Mouse (Mus musculus) midbrain, embryonic 15.5 days (tissue): ENCODE measurements around the gene Map3k7. TPM values are rescaled to one million over a fixed set of nuclear protein-coding genes. Genes with fewer than 3 reads are reported as not detected.
A peak's percentile ranks its signal among the peaks of the same experiment; 100 is the strongest.

Source experiments
- ATAC-seq: fragments of 200-750 bp; cut with Nextera tagmentation; replicated peaks from 2 replicates; pipeline ENCODE4 v1.8.0; 2017; ENCODE audit warnings: moderate TSS enrichment
- H3K27ac ChIP-seq: fragments of 300-500 bp; sonication (generic); 2 replicates; pipeline ENCODE4 v1.5.1; 2015; ENCODE audit warnings: mild to moderate bottlenecking, inconsistent platforms
- H3K27me3 ChIP-seq: fragments of 300-500 bp; sonication (generic); replicated peaks from 2 replicates; pipeline ENCODE4 v1.6.1; 2015; ENCODE audit warnings: inconsistent platforms
- H3K36me3 ChIP-seq: fragments of 300-500 bp; sonication (generic); replicated peaks from 2 replicates; pipeline ENCODE4 v1.6.1; 2015; ENCODE audit warnings: inconsistent platforms
- H3K4me1 ChIP-seq: fragments of 300-500 bp; sonication (generic); 2 replicates; pipeline ENCODE4 v1.6.1; 2015; ENCODE audit warnings: inconsistent platforms
- H3K4me2 ChIP-seq: fragments of 300-500 bp; sonication (generic); 2 replicates; pipeline ENCODE4 v1.6.1; 2015; ENCODE audit warnings: inconsistent platforms, mild to moderate bottlenecking, moderate library complexity
- H3K4me3 ChIP-seq: fragments of 300-500 bp; sonication (generic); 2 replicates; pipeline ENCODE4 v1.5.1; 2015; ENCODE audit warnings: mild to moderate bottlenecking, inconsistent platforms
- H3K9ac ChIP-seq: fragments of 300-500 bp; sonication (generic); 2 replicates; pipeline ENCODE4 v1.6.1; 2015; ENCODE audit warnings: mild to moderate bottlenecking, inconsistent platforms
- H3K9me3 ChIP-seq: fragments of 300-500 bp; sonication (generic); 2 replicates; pipeline ENCODE4 v1.6.1; 2016; ENCODE audit warnings: inconsistent platforms
- WGBS: fragments of 180-500 bp; shearing (Covaris S2); methylation state at CpG from one replicate; pipeline ENCODE4 v1.1.7; 2015; ENCODE audit warnings: mixed read lengths; 5-methylcytosine and 5-hydroxymethylcytosine counted together
- polyA plus RNA-seq: library from polyadenylated mRNA; unstranded; fragments of >200 nt; fragmentation: Nextera tagmentation; extraction: Ambion mirVana; gene quantifications from 2 replicates; pipeline ENCODE4 v1.2.1, GENCODE M21; 2015

Map3k7 gene
- polyA plus RNA-seq, 1 experiment from 2014 or later, result 27.3 TPM

DNA sequence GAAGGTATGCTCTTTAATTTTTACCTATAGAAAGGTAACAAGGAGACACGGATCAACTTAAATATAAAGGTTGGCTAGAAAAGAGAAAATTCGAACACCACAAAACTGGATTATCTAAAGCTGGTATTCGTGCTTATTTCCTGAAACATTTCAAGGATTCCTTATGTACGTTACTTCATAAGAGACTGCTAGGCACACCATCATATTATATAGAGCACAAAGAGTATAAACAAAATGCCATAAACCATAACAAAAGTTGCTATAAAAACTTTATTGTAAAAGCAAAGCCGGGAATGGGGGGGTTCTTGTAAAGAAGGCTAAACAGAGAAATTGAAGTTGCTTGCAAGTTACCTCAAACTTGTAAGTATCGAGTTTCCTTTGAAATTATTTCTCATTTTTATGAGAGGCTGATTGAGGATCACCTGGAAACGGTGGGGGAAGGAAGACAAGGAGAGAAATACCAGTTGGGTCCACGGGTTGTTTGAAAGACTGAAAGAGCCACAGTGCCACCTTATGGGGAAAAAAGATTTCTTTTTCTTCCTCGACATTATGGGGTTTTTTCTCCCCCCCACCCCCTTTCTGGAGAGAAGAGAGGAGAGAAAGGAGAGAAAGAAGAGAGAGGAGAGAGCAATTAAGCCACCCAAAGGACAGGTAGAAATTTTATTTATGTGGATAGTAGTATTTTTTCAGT is 25.3 kb upstream of the Map3k7 start:
- H3K4me1 ChIP-seq, result peaks cover 19% of the 10 kb centered on the region
- no peak overlapping the region for H3K4me2 ChIP-seq
- ATAC-seq, result no peak; the same call in none of the 2 replicates
- H3K9ac ChIP-seq, result no peak overlapping the region
- H3K9me3 ChIP-seq, result no peaks in the 10 kb centered on the region
- no peaks in the 10 kb centered on the region for H3K36me3 ChIP-seq
- 25% methylated on average over 9 of the region's 9 CpGs for WGBS
- H3K4me3 ChIP-seq, result no peak overlapping the region
- H3K27ac ChIP-seq, result no peak overlapping the region
- H3K27me3 ChIP-seq, result peaks cover 22% of the 10 kb centered on the region

DNA sequence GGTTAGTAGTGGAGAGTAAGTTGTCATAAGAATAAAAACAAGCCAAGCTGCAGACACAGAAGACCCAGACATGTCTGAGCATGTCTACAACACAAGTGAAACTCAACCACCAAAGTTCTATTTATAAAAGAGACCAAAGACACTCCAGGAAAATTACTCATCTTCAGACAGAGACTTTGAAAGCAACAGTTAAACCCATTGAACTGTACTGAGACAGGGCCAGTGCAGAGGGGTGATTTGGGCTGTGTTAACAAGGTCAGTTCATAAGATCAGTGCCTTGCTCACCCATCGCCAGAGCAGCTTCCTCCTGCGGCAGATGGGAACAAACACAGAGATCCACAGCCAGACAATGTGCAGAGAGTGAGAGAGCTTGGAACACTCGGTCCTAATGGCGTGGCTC is 22.3 kb upstream of the Map3k7 start:
- H3K9me3 ChIP-seq, result no peaks in the 10 kb centered on the region
- no peak overlapping the region for H3K4me3 ChIP-seq
- no peaks in the 10 kb centered on the region for H3K36me3 ChIP-seq
- H3K27ac ChIP-seq, result no peak overlapping the region
- no peak overlapping the region for H3K4me2 ChIP-seq
- 57% methylated on average over 4 of the region's 4 CpGs for WGBS
- no peak for ATAC-seq
- peaks cover 14% of the 10 kb centered on the region for H3K4me1 ChIP-seq
- H3K27me3 ChIP-seq, result peaks cover 12% of the 10 kb centered on the region; the same call in 1 of the 2 replicates
- H3K9ac ChIP-seq, result no peak overlapping the region

DNA sequence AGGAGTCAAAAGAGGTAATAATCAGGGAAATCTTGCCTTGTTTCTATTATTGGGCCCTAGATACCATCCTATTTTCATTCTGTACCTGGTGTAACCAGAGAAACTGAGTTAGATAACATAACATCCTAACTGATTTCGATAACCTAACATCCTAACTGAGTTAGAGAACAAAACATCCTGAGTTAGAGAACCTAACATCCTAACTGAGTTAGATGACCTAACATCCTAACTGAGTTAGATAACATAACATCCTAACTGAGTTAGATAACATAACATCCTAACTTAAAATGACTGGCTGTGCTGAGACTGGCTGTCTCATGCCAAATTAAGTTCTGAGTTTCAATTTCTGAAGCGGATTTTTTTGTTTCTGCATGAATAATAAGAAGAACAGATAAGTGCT is 20.9 kb upstream of the Map3k7 start:
- Histone ChIP-seq H3K9ac (no peak overlapping the region), H3K27ac (no peak overlapping the region), H3K36me3 (no peaks in the 10 kb centered on the region), H3K27me3 (peaks cover 12% of the 10 kb centered on the region; the same call in 1 of the 2 replicates), H3K4me3 (no peak overlapping the region), H3K4me2 (no peak overlapping the region), H3K9me3 (no peaks in the 10 kb centered on the region), H3K4me1 (peaks cover under 1% of the 10 kb centered on the region; the same call in 1 of the 2 replicates)
- 90% methylated on average over 2 of the region's 2 CpGs for WGBS
- ATAC-seq, result no peak

DNA sequence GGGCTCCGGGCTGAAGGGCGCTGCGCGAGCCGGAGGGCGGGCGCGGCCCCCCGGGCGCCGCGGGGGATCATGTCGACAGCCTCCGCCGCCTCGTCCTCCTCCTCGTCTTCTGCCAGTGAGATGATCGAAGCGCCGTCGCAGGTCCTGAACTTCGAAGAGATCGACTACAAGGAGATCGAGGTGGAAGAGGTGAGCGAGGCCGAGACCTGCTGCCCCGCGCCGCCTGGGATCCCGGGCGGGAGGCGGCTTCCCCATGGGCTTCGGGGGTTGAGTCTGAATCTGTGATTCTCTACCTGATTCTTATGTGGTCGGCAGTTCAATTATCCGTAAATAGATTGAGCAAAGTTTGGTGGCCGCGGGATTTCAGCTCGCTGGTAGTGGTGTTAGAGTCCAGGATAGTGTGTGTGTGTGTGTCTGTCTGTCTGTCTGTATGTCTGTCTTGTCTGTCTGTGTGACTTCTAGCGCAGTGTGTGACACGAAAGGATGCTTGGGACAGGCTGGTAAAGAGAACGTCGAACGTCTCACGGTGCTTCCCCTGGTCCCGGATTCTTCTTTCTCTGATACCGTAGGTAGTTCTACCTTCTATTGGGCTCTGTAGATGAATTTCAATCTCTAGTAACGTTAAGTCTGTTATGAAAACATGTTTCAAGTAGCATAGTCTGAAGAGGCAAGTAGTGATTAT is 438 bp downstream of the Map3k7 start:
- H3K9ac ChIP-seq, result peak overlapping the region; percentile 81
- H3K36me3 ChIP-seq, result no peaks in the 10 kb centered on the region
- H3K27me3 ChIP-seq, result no peaks in the 10 kb centered on the region
- H3K4me2 ChIP-seq, result peak overlapping the region; percentile 64
- WGBS, result under 1% methylated on average over 47 of the region's 47 CpGs
- peak overlapping the region; percentile 84 for H3K4me3 ChIP-seq
- H3K27ac ChIP-seq, result peak overlapping the region; percentile 99
- H3K9me3 ChIP-seq, result no peaks in the 10 kb centered on the region
- peaks cover 28% of the 10 kb centered on the region for H3K4me1 ChIP-seq
- peak; percentile 60 for ATAC-seq

DNA sequence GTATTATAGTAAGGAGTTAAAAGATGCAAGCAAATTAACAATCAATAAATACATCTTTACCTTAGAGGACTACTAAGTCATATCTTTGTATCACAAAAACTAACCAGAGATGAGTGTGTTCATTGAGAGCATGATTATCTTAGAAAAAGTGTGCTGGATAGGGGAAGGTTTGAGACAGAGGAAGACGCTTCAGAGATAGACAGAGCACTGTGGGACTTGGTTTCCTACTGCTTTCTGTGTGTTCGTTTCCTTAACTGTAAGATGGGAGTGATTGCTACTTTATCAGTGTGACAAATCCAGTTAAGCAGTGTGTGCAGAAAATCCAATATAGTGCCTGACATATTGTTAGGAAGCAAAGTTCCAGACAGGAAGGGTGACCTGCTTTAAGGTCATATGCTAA is 1.3 kb downstream of the Map3k7 start:
- 28% methylated on average over 2 of the region's 2 CpGs for WGBS
- H3K27me3 ChIP-seq, result no peaks in the 10 kb centered on the region
- H3K36me3 ChIP-seq, result no peaks in the 10 kb centered on the region
- ATAC-seq, result no peak
- no peak overlapping the region for H3K27ac ChIP-seq
- peak overlapping the region; percentile 84; the same call in 1 of the 2 replicates for H3K4me3 ChIP-seq
- peak overlapping the region; percentile 64 for H3K4me2 ChIP-seq
- peaks cover 28% of the 10 kb centered on the region for H3K4me1 ChIP-seq
- H3K9me3 ChIP-seq, result no peaks in the 10 kb centered on the region
- no peak overlapping the region; the same call in 1 of the 2 replicates for H3K9ac ChIP-seq

- WGBS, result 92% methylated on average over 1 of the region's 1 CpGs
- no peak overlapping the region for H3K9ac ChIP-seq
- no peak for ATAC-seq
- H3K36me3 ChIP-seq, result no peaks in the 10 kb centered on the region
- no peak overlapping the region for H3K4me2 ChIP-seq
- 0 out of 2 replicates have a peak, but pooled peaks cover 1% of the 10 kb centered on the region for H3K4me1 ChIP-seq
- H3K27me3 ChIP-seq, result no peaks in the 10 kb centered on the region
- no peak overlapping the region for H3K27ac ChIP-seq
- no peaks in the 10 kb centered on the region for H3K9me3 ChIP-seq
- no peak overlapping the region for H3K4me3 ChIP-seq
Measured at GRCm38 (mm10) chr4:31971437-31971836, 7.5 kb downstream of the Map3k7 start.

GRCm38 (mm10) chr4:31972181-31972580 is 8.3 kb downstream of the Map3k7 start:
- Histone ChIP-seq H3K4me2 (no peak overlapping the region), H3K4me3 (no peak overlapping the region), H3K9me3 (no peaks in the 10 kb centered on the region), H3K27me3 (no peaks in the 10 kb centered on the region), H3K36me3 (0 out of 2 replicates have a peak, but pooled peaks cover 3% of the 10 kb centered on the region), H3K27ac (no peak overlapping the region), H3K9ac (no peak overlapping the region), H3K4me1 (no peaks in the 10 kb centered on the region)
- whole genome bisulfite sequencing, result 51% methylated on average over 6 of the region's 6 CpGs
- no peak for ATAC-seq

GRCm38 (mm10) chr4:31975260-31975950 is 11.5 kb downstream of the Map3k7 start:
- Histone ChIP-seq H3K4me1 (no peaks in the 10 kb centered on the region), H3K4me3 (no peak overlapping the region), H3K27me3 (no peaks in the 10 kb centered on the region), H3K9me3 (no peaks in the 10 kb centered on the region), H3K4me2 (no peak overlapping the region), H3K27ac (no peak overlapping the region), H3K36me3 (peaks cover 6% of the 10 kb centered on the region), H3K9ac (no peak overlapping the region)
- 68% methylated on average over 3 of the region's 3 CpGs for WGBS
- ATAC-seq, result no peak

GRCm38 (mm10) chr4:31981863-31982262 is 18.0 kb downstream of the Map3k7 start:
- peaks cover 17% of the 10 kb centered on the region for H3K36me3 ChIP-seq
- WGBS, result 93% methylated on average over 8 of the region's 8 CpGs
- H3K4me1 ChIP-seq, result no peaks in the 10 kb centered on the region
- H3K27ac ChIP-seq, result no peak overlapping the region
- H3K9ac ChIP-seq, result no peak overlapping the region
- H3K4me3 ChIP-seq, result no peak overlapping the region
- no peak for ATAC-seq
- no peak overlapping the region for H3K4me2 ChIP-seq
- H3K9me3 ChIP-seq, result no peaks in the 10 kb centered on the region
- no peaks in the 10 kb centered on the region for H3K27me3 ChIP-seq

DNA sequence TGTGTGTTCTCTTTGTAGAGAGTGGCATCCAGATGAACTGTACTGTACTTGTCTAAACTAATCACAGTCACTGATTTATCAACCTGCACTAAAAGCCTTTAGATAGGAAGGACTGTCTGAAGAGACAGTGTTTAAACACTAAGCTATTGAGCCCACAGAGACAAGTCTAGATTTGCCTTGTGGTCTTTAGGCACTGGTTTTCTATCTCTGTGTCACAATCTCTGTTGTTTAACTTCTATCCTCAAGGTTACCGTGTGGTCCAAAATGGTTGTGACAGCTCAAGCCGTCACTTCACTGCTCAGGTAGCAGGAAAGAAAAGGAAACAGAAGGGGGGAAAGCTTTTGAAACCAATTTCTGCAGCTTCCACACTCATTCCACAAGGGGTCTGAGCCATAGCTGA is 29.5 kb downstream of the Map3k7 start:
- no peaks in the 10 kb centered on the region for H3K27me3 ChIP-seq
- H3K4me3 ChIP-seq, result no peak overlapping the region
- no peak overlapping the region for H3K4me2 ChIP-seq
- no peaks in the 10 kb centered on the region for H3K9me3 ChIP-seq
- H3K36me3 ChIP-seq, result peaks cover 32% of the 10 kb centered on the region
- H3K27ac ChIP-seq, result no peak overlapping the region
- H3K9ac ChIP-seq, result no peak overlapping the region
- ATAC-seq, result no peak
- 87% methylated on average over 2 of the region's 2 CpGs for WGBS
- no peaks in the 10 kb centered on the region for H3K4me1 ChIP-seq

DNA sequence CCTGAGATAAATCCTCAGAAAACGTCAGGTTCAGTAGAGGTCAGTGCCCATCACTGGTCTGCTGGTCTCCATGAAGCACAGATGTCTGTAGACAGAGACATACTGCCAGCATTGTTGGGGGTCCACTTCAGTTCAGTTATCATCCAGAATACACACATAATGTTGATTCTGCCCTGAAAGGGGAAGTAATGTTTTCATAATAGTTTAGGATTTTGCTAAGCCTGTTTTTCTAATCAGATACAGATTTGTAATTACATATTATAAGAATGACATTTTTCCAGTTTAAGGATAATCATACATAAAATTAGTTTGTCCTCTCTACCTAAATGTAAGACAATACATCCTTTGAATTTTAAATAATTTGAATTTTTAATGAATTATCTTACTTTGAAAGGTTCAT is 30.0 kb downstream of the Map3k7 start:
- H3K9ac ChIP-seq, result no peak overlapping the region
- no peak overlapping the region for H3K27ac ChIP-seq
- 82% methylated on average over 1 of the region's 1 CpGs for WGBS
- H3K4me3 ChIP-seq, result no peak overlapping the region
- no peak for ATAC-seq
- peaks cover 32% of the 10 kb centered on the region for H3K36me3 ChIP-seq
- no peaks in the 10 kb centered on the region for H3K27me3 ChIP-seq
- H3K4me1 ChIP-seq, result no peaks in the 10 kb centered on the region
- no peak overlapping the region for H3K4me2 ChIP-seq
- no peaks in the 10 kb centered on the region for H3K9me3 ChIP-seq

- Histone ChIP-seq H3K36me3 (0 out of 2 replicates have a peak, but pooled peaks cover 11% of the 10 kb centered on the region), H3K27ac (no peak overlapping the region), H3K9ac (no peak overlapping the region), H3K4me3 (no peak overlapping the region), H3K4me2 (no peak overlapping the region), H3K27me3 (no peaks in the 10 kb centered on the region), H3K4me1 (no peaks in the 10 kb centered on the region), H3K9me3 (no peaks in the 10 kb centered on the region)
- WGBS, result 80% methylated on average over 3 of the region's 3 CpGs
- no peak for ATAC-seq
Measured at GRCm38 (mm10) chr4:32001498-32001897, 37.6 kb downstream of the Map3k7 start.
